Mouse (Mus musculus): ENCODE data around the gene Traf3.

Gene Traf3

DNA sequence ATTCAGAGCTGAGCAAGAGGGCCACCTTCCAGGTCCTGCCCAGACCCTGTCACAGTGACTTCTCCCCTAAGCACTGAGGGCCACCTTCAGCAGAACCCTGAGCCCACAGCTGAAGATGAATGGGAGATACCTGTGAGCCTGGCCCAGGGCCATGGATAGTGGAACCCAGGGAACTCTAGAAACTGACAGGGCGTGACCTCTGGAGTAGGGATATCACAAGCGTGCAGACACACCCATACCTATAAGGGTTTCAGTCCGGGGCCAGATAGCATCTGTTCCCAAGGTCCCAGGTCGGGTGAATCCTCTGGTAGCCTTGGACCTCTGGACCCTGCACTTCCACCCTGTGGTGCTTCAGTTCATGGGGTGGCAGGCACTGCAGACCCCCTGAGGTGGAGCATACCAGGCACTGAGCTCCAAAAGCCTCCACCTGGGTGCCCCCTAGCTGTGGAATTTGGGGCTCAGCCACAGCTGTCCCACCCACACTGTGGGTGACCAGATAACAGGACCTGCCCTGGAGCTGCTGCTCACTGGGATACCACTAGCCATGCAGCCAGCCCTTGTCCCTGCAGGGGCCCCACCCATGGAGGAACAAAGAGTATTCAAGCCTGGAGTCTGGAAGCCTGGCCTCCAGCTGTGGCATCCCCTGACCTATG lies 101.6 kb downstream of the Traf3 start:
- DNase-seq = no peak

DNA sequence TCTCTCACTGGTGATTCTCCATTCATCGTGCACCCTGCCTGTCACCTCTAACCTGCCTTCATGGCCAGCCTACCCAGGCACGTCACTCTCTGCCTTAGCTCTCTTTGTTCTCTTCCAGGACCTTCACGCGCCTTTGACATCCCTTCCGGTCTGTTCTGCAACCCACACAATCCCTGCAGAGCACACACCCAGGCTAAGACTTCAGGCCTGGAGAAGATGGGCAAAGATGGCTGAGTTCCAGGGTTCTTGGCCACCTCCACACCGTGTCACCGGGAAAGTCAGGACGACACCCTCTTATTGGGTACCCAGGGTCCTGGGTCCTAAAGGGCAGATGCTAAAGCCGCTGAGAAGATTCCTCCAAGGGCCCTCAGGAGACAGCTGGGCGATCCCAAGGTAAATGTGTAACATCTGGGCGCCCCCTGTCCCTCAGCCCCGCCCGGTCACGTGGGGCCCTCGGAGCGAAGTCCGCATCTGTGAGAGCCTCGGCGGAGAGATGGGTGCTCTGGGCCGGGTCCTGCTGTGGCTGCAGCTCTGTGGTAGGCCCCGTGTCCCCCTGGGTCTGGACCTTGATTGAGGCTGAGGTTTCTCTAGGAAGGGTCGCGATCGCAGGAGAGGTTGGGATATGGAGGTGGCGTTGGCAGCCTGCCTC lies 104.6 kb downstream of the Traf3 start, which contains the start of gene Amn:
Gene Amn, plus strand, starts transcription at position 467 of the 649 bp plus-strand sequence.
- no peak for DNase-seq

DNA sequence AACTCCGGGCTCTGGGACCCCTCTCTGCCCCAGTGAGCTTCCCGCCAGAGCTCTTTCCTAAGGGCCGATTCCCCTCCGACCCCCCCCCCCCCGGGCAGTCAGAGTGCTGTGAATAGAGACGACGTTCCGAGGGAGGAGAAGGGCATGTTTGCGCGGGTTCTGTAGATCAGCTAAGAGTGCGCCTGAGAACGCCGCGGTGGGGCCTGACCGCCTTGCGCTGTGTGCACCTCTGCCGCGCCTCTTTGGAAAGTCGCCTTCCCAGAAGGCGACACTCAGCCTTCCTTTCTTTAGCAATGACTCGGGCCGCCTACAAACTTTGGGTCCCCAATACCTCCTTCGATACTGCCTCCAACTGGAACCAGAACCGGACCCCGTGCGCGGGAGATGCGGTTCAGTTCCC lies 105.2 kb downstream of the Traf3 start:
- no peak for DNase-seq

DNA sequence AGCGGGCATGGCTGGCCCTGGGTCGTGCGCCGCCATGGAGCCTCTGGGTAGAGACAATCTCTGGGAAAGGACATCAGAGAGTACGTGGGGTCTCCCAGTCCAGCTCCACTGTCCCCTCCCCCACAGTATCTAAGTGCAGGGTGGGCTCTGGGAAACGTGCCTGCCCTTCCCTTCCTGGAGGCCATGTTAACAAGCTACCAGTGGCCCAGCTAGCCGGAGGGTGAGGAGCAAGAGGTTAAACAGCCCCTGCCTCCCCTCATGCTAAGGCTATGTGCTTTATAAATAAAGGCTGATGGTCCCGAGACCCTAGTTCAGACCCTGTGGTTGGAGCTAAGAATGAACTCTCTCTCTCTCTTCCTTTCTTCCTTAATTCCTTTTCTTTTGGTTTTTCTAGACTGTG lies 105.8 kb downstream of the Traf3 start:
- DNase-seq = no peak

DNA sequence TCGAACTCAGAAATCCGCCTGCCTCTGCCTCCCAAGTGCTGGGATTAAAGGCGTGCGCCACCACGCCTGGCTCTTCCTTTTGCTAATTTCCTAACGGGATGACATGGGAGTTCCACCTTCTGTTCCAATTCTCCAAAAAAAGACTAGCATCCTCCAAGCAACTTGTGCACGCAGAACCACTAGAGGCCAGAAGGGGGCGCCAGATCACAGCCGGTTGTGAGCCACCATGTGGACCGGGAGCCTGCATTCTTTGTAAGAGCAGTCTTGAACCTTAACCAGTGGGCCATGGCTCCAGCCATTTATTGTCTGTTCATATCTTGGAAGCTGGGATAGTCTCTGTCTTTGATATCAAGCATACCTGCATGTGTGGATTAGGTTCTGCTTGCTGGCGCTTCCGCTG lies 106.2 kb downstream of the Traf3 start:
- peak; percentile 71 for DNase-seq

DNA sequence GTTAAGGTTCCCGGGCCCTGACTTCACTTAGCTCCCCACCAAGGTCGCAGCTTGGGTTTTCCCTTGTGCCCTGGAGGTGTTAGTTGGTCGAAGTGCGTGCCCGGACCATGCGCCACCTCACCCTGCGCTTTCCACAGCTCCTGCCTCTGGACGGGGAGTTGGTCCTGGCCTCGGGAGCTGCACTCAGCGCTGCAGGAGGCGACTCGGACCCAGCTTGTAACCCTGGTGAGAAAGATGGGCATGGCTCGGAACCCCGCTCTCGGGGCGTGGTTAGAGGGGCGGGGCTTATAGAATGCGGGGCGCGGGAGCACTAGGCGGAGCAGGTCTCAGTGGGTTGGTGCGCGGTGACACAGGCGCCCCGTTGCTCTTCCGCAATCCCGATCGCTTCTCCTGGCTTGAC lies 107.8 kb downstream of the Traf3 start:
- DNase-seq = no peak

DNA sequence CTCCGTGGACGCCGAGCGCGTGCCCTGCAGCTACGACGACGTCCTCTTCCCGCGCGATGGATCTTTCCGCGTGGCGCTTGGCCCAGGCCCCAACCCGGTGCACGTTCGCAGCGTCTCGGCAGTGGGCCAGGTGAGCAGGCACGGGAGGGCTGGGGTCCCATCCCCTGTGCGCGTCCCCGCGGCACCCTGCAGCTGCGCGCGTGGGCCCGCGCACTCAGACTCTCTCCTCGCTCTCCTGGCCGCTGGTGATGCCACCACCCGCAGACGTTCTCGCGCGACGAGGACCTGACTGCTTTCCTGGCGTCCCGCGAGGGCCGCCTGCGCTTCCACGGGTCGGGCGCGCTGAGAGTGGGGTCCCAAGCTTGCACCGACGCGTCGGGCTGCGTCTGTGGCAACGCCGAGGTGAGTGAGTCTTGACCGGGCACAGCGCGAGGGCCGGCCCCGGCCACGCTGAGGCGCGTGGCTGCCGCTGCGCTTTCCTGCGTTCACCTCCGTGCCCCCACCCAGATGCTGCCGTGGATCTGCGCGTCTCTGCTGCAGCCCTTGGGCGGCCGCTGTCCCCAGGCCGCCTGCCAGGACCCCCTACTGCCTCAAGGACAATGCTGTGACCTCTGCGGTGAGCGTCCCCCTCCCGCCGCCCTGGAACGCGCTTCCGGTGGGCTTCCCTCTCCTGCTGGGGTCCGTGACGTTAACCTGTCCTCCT lies 108.4 kb downstream of the Traf3 start:
- no peak for DNase-seq

DNA sequence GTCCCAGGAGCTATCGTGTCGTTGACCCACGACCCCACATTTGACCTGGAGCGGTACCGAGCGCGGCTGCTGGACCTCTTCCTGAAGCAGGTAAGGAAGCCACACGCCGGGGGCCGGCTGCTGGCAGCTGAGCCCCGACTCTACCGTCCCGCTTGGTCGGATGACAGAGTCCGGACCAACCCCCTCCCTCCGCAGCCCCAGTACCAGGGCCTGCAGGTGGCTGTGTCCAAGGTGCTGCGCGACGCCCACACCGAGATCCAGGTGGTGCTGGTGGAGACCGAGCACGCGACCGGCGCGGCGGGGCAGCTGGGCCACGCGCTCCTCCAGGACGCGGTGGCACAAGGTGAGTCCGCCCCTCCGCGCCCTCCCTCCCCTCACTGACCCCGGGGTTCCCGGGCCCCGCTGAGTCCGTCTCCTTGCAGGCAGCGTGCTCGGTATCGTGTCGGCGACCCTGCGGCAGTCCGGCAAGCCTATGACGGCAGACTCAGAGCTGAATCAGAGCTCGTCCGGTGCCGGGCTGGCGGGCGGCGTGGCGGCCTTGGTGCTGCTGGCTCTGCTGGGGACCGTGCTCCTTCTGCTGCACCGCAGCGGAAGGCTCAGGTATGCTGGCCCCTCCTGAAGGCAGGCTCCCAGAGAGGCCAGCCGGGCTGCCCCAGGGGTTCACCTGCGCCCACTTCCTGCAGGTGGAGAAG lies 109.1 kb downstream of the Traf3 start:
- DNase-seq = no peak

DNA sequence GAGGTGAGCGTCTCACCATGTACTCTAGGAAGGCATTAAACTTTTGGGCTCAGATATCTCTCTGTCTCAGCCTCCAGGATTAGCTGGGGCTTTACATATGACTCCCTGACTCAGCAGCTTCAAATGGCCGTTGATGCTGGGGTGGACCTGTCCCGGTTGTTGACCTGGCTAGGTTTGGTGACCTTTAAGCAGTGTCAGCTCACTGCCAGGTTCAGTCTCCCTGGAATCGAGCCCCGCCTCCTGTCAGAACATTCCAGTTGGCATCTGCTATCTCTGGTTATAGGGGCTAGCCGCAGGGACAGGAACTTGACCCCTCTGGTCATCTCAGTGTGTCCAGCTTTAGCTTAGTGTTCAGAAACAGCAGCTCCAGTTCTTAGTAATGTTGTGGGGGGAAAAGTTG lies 110.2 kb downstream of the Traf3 start:
- DNase-seq = no peak

DNA sequence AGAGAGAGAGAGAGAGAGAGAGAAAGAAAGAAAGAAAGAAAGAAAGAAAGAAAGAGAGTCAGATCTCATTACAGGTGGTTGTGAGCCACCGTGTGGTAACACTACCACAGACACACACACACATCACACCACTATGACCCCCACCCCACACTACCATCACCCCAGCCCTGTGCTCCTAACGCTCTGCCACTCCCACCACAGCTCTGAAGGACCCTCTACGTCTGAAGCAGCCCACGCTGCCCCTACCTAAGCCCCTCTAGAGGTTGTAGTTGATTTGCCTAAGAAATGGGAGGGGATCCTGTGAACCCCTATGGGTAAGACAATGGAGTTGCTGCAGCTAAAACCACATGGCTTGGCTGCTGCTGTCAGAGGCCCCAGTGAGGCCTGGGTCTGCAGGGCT lies 117.4 kb downstream of the Traf3 start:
- no peak for DNase-seq

DNA sequence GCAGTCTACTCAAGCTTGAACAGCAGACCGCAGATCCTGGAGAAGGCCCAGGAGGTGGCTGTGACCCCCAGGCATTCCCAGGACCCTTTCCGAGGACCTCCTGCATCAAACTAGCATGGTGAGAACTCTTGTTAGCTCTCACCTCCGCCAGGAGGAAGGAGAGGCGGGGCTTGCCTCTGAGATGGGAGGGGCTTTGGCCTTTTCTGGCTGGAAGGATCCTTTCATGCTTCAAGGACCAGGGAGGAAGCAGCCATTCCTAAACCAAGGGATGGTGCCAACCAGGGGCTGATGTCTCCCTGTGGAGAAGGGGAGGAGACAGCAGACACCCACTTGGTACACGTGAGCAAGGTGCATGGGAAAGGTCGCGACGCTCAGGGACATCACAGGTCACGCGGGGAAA lies 118.4 kb downstream of the Traf3 start:
- no peak for DNase-seq

DNA sequence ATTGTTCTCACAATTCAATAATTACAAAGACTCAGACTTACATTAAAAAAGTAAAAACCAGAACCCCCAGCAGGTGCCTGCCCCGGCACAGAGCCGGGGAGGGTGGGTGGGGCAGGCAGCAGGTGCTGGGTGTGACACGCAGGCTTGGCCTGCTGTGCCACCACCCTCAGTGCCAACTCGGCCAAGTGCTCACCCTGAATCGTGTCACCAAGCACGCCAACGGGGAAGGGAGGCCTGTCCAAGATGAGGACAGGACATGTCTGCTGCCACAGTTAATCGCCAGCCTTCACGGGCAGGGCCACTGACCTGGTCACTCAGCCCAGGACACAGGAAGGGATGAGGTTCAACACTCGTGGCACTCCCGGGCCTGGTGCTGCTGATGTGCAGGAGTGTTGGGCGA lies 126.9 kb downstream of the Traf3 start:
- no peak for DNase-seq

DNA sequence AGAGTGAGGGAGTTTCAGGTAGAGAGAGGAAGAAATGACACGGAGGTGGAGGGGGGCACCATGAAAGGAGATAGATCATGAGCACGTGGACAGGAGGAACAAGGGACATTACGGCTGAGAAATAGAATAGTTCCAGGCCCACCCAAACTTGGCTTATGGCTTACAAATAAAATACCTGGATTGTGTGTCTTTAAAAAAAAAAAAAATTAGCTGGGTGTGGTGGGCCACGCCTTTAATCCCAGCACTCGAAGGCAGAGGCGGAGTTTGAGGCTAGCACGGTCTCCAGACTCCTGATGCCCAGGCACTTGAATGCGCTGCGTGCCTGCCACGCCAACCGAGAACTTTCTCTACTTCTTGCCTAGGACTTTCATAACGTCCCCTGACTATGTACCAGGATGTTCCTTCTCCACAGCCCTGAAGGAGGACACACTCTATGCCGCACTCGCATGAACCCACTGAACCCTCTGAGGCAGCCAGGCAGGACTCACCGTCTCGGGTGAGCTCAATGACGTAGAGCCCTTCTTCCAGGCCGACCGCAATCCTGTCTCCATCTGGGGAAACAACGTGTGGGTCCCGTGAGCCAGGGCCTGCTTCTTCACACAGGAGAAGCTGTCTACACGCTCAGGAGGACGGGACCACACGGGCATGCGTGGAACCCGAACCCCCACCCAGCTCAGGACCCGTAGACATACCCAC lies 135.3 kb downstream of the Traf3 start:
- no peak for DNase-seq

DNA sequence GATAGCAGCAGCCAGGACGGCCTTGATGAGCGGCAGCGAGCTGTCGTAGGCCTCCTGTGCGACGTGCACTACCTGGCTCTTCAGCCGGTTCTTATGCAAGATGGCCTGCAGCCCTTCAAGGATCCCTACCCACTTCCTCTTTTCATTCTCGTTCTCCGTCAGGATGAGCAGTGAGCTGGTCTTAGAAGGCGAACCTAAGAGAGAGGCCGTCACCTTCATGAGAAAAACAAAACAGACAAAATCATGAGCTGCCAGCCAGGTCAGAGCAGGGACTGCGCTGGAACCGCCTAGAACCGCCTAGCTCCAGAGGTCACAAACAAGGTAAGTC lies 135.8 kb downstream of the Traf3 start:
- DNase-seq = no peak

DNA sequence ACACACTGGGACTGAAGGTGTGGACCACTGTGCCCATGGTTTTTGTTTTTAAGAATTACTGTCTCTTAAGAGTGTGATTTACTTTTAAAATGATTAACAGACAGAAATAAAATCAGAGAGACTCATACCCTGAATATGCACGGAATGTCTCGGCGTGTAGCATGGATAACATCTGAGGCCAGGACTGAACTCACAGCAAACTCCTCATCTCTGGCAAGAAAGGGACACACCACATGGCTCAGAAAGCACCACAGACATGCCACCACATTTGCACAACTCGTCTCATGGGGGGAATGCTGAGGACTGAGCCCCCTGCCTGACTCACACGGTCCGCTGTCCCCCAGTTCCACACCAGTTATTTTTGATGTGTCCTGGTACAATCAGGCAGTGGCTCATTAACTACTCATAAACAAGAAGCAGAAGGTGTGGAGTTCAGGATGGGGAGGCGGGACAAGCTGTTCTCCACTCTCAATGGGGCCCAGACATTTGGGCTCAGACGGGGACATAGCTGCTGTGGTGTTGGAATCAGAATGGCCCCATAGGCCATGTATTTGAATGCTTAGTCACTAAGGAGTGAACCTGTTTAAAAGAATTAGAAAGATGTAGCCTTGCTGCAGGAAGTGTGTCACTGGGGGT lies 137.7 kb downstream of the Traf3 start:
- no peak for DNase-seq

DNA sequence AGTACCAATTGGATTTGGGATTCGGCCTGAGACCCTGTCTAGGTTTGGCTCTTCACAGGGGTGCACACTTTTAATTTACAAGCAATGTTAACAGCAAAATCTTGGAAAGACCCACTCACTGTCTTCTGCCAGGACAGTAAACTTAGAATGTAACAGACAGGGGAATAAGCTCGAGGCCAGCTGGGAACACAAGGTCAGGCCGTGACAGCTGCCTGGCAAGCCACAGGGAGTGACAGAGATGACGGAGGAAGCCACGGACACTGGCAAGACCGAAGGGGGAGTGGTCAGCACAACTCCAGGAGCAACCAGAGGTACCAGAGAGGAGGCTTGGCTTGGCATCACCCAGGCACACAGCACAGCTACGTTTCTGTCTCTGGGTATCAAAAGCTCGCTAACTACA lies 140.7 kb downstream of the Traf3 start:
- DNase-seq = no peak

DNA sequence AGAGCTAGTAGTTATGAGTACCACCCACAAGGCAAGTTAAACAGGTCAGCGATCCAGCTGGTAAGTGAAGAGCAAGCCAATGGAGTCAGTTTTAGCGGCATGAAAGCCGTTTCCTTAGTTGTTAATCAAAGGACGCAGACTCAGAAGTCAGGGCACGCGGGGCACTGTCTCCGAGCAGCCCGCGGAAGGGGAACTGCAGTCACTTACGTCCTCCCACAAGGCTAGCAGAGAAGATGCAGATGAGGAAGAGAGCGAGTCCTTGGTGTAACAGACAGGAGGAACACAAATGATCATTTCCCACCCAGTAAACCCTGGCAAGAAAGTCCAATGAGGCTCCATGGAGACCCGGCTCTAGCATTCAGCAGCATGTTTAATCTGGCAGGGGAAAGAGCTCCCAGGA lies 143.1 kb downstream of the Traf3 start:
- DNase-seq = no peak

DNA sequence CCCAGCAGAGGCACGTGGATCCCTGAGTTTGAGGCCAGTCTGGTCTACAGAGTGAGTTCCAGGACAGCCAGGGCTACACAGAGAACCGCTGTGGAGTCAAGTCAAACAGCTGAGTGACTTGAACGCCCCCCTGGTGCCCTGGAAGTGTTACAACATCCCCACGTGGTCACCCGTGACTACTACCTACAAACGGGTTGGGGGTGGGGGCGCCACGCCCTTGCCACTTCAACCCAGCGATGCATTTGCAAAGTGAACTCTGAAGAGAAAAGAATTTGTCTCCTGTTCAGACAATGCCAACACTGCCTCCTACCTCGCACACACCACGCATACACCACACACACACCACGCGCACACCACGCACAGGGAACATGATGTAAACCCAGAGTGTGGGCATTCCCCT lies 143.8 kb downstream of the Traf3 start:
- DNase-seq = no peak

DNA sequence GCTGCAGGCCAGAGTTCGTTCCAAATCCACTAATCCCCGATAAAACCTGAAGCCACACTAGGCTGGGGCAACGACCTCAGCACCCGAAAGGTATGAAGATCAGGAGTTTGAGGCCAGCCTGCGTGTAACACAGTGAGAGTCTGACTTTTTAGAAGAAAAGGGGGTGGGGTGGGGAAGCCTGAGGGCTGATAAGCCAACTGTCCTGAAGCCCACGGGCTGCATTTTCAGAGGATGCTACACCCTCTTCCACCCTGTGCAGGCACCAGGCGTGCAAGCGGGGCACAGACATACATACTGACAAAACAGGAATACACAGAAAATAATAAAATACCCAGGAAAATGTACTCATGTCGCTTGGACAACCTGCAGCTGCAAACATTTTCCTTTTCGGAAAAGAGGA lies 145.6 kb downstream of the Traf3 start:
- DNase-seq = no peak

DNA sequence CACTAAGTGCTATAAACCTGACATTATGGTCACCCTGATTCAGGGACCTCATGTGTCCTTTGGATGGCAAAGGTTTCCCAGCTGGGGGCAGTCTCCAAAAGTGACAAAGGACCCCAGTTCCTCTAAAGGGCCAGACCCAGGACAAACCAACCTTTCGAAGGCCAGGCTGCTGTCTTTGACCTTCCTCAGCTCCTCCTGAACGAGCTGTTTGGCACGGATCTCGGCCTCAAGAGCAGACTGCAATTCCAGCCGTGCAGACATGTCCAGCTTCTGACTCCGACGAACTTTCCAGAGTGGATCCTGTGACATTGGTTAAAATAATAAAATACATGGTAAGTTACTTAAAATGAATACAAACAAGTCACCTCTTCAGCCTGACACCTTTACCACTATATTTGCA lies 148.1 kb downstream of the Traf3 start:
- DNase-seq = no peak

All from thymus, postnatal 14 days (tissue).